Mouse (Mus musculus): ENCODE measurements at regions not wholly inside any gene's neighbourhood (a gene's known extent, or its start where the extent isn't known, plus 50 kb on each side); places are given as distances from the start of the nearest gene placed in this dataset.
A peak's percentile ranks its signal among the peaks of the same experiment; 100 is the strongest.

GRCm38 (mm10) chr1:90288892-90289731 is 85.3 kb downstream of the Ackr3 start:
- no peak for DNase-seq (ENCODE audit: low read depth, low spot score)

- DNase-seq (ENCODE audit: low read depth, low spot score), result peak; percentile 45
Measured at GRCm38 (mm10) chr1:90289732-90290215, 86.0 kb downstream of the Ackr3 start.

- no peak for DNase-seq (ENCODE audit: low read depth, low spot score)
Measured at GRCm38 (mm10) chr1:90290428-90291197, 86.8 kb downstream of the Ackr3 start.

DNA sequence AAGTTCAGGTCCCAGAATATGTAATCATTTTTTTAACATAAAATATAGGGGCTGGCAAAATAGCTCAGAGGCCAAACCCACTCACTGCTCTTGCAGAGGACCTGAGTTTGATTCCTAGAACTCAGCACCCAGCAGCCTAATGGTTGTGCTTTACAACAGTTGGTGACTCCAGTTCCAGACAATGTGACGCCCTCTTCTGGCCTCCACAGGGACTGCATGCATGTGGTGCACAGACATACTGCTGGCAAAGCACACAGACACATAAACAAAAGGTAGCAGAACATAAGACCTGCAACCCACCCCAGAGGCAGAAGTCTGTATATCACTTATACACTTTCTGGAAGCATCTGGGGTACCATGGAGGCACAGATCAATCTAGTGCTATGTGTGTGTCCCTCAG is 87.5 kb downstream of the Ackr3 start:
- no peak for DNase-seq (ENCODE audit: low read depth, low spot score)

DNA sequence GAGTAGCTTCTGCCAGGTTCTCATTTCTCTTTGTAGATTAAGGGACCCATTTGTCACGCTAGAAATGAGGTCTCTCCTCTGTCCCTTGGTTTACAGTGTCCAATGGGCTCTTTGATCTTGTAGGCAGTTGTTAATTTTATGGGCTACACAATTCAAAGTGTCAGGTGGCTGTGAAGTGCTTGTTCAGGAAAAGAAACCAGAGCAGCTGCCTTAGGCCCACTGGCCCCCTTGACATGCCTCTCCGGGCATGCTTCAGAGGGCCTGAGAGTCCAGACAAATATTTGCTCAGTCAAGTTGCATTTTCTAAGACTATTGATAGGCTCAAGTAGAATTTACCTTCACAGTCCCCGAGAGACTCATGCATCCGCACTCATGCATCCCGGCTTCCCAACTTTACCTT is 94.0 kb downstream of the Ackr3 start:
- peak; percentile 59 for DNase-seq (ENCODE audit: low read depth, low spot score)

- DNase-seq (ENCODE audit: low read depth, low spot score), result no peak
Measured at GRCm38 (mm10) chr1:90300229-90300628, 96.4 kb downstream of the Ackr3 start.

DNA sequence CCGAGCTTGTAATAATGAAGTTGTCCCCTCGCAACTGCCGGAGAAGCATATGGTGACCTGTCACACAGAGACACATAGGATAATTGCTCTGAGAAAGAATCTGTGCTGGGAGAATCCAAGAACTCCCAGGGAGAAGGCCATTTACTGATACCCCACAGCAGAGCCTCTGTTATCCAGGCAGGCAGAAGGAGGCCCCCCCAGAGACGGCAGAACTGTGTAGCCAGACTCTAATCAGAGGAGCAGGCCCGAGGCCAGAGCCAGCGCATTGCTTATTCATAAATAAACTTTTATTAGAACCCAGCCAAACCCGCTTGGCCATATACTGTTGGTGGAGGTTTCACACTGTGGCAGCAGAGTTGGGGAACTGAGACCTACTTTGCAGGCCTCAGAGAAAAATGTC is 100.6 kb downstream of the Ackr3 start:
- DNase-seq (ENCODE audit: low read depth, low spot score), result no peak

GRCm38 (mm10) chr1:90311016-90311415 is 107.2 kb downstream of the Ackr3 start:
- DNase-seq (ENCODE audit: low read depth, low spot score), result no peak

DNA sequence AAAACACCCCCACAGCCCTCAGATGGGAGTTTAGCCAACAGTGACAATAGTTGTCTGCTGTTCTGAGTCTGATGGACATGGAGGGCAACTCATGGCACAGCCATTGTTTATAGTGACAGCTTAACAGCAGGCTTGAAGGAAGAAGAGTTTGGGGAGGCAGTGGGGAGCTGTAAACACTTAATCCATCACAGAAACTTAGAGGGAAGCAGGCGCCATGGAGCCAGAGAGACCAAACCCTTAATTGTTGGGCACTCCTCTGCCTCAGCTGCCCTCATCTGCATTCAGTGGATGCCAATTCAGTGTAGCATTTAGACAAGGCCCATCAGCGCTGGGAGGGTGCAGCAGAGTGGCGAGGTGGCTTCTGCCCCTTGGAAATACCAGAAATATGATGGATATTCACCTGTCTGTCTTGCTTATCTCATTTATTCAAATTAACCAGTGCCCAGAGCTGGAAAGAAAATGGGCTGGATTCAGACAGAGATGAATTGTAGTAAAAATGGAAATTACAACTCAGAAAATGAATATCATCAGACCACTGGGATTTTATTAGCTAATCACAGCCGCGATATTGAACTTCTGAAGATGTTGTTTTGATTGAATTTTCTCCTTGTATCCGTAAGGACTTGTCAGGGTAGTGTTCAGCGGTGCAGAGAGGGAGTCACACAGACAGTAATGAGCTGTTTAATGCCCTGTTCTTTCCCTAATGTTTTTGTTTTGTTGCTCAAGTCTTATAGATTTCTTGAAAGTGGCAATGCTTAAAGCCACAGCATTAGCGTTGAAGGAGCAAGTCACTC is 108.1 kb downstream of the Ackr3 start:
- no peak for DNase-seq (ENCODE audit: low read depth, low spot score)

DNA sequence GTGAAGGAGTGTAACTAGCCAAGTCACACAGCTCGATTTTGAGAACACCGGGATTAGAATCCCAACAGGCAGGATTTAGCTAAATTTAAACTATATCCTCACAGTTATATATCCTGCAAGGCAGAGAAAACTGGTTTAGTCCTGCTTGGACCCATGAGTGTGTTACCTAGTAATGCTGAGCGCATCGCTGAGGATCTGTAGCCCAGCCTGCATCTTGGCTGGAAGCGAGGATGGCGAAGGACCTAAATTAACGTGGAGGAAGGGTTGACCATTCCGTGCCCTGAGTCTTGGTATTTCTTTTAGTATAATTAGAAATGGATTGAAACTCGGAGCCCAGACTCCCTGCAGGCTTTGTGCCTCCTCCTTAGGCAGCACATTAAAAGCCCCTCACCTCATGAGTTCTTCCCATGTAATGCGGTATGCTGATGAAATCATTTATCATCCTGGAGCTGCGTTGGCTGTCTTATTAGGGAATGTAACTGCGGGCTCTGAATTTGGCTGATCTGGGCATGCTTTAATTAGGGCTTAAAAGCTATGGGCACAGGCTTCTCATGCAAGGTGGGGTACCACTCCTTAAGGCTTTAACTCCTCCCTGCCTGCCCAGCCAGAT is 110.1 kb downstream of the Ackr3 start:
- no peak for DNase-seq (ENCODE audit: low read depth, low spot score)

- DNase-seq (ENCODE audit: low read depth, low spot score), result no peak
Measured at GRCm38 (mm10) chr1:90317902-90318301, 114.1 kb downstream of the Ackr3 start.

- DNase-seq (ENCODE audit: low read depth, low spot score), result no peak
Measured at GRCm38 (mm10) chr1:90318502-90318901, 114.7 kb downstream of the Ackr3 start.

DNA sequence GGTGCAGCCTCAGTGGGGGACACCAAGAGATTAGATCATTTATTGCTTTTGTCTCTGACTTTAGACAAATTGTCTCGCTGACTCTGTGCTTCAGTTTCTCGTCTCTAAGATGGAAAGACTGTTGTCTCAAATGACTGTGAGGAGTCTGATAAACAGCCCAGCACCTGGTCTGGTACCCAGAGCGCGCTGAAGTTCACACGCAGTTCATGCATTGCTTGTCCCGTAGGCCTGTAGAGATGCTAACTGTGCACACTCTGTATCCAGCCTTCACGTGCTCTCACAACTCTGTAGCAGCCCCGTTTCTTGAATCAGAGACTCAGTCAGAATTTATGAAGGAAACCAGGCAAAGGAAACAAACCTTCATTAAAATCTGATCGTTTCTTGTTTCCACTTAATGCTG is 116.7 kb downstream of the Ackr3 start:
- DNase-seq (ENCODE audit: low read depth, low spot score), result no peak

DNA sequence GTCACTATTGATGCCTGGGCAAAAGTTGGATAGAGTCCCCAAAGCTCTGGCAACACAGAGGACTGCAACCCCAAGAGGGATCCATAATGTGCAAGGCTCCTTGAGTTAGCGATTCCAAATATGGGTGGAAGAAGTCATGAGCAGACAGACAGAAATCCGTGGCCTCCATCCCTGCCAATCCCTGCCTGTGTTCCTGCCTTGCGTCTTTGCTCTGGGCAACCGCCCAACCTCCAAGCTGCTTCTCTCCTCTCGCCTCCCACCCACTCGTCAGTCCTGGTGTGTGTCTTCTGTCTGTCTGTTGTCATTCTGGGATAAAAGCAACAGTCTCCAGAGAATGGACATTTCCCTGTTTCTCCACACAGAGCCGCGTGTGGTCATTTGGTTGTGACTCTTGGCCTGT is 117.7 kb downstream of the Ackr3 start:
- DNase-seq (ENCODE audit: low read depth, low spot score), result no peak

GRCm38 (mm10) chr1:90327237-90327636 is 123.5 kb downstream of the Ackr3 start:
- no peak for DNase-seq (ENCODE audit: low read depth, low spot score)

GRCm38 (mm10) chr1:90332531-90332930 is 128.8 kb downstream of the Ackr3 start:
- DNase-seq (ENCODE audit: low read depth, low spot score), result no peak

- no peak for DNase-seq (ENCODE audit: low read depth, low spot score)
Measured at GRCm38 (mm10) chr1:90333676-90334430, 130.1 kb downstream of the Ackr3 start.

- DNase-seq (ENCODE audit: low read depth, low spot score), result peak; percentile 74
Measured at GRCm38 (mm10) chr1:90335001-90335747, 131.4 kb downstream of the Ackr3 start.

- DNase-seq (ENCODE audit: low read depth, low spot score), result peak; percentile 69
Measured at GRCm38 (mm10) chr1:90337876-90338316, 134.1 kb downstream of the Ackr3 start.

DNA sequence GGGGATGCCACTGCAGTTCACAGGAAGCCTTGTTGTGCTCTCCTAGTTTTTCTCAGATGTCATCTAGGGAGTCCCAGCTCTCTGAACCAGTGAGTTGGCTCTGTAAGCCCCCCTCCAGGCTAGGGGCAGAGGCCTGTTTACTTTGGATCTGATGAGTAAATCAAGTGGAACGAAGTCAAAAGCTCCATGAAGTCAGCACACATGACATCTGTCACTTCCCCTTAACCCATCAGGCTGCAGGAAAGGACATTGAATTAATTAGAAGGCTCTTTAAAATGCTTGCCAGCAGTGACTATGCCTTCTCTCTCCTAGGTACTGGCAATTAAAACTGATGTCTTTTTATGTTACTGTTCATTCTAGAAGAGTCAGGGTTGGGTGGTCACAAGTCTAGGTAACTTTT is 138.6 kb downstream of the Ackr3 start:
- DNase-seq (ENCODE audit: low read depth, low spot score), result no peak

Measured in mesoderm, embryonic 11.5 days (tissue).